Mouse (Mus musculus) CD4-positive helper T cell, adult 2 months (primary cell): ENCODE results near the gene Gabbr2.

Experiments
- DNase-seq: peaks from one replicate; pipeline ENCODE4 v3.0.0-alpha.2; 2012; ENCODE audit warnings: low read depth, missing footprints, low spot score

Gene Gabbr2

GRCm38 (mm10) chr4:46825846-46826529 is 165.7 kb downstream of the Gabbr2 start:
- DNase-seq = no peak

GRCm38 (mm10) chr4:46823738-46824137 is 167.9 kb downstream of the Gabbr2 start:
- no peak for DNase-seq

GRCm38 (mm10) chr4:46821709-46822108 is 170.0 kb downstream of the Gabbr2 start:
- DNase-seq = no peak

GRCm38 (mm10) chr4:46814954-46815353 is 176.7 kb downstream of the Gabbr2 start:
- DNase-seq = no peak

- DNase-seq = no peak
Measured at GRCm38 (mm10) chr4:46814236-46814635, 177.4 kb downstream of the Gabbr2 start.

GRCm38 (mm10) chr4:46811165-46811564 is 180.5 kb downstream of the Gabbr2 start:
- DNase-seq = no peak

- no peak for DNase-seq
Measured at GRCm38 (mm10) chr4:46806876-46807275, 184.8 kb downstream of the Gabbr2 start.

- DNase-seq = no peak
Measured at GRCm38 (mm10) chr4:46805910-46806309, 185.8 kb downstream of the Gabbr2 start.

- no peak for DNase-seq
Measured at GRCm38 (mm10) chr4:46802386-46802785, 189.3 kb downstream of the Gabbr2 start.

- no peak for DNase-seq
Measured at GRCm38 (mm10) chr4:46799904-46800303, 191.8 kb downstream of the Gabbr2 start.

- no peak for DNase-seq
Measured at GRCm38 (mm10) chr4:46795707-46796106, 196.0 kb downstream of the Gabbr2 start.

- DNase-seq = no peak
Measured at GRCm38 (mm10) chr4:46794583-46794982, 197.1 kb downstream of the Gabbr2 start.

GRCm38 (mm10) chr4:46792280-46793026 is 199.2 kb downstream of the Gabbr2 start:
- DNase-seq = no peak

- DNase-seq = no peak
Measured at GRCm38 (mm10) chr4:46791268-46791951, 200.3 kb downstream of the Gabbr2 start.

- no peak for DNase-seq
Measured at GRCm38 (mm10) chr4:46790609-46791267, 200.9 kb downstream of the Gabbr2 start.

GRCm38 (mm10) chr4:46784430-46785049 is 207.1 kb downstream of the Gabbr2 start:
- no peak for DNase-seq

GRCm38 (mm10) chr4:46781109-46781508 is 210.6 kb downstream of the Gabbr2 start:
- no peak for DNase-seq

GRCm38 (mm10) chr4:46775959-46776358 is 215.7 kb downstream of the Gabbr2 start:
- DNase-seq = no peak

GRCm38 (mm10) chr4:46774652-46775051 is 217.0 kb downstream of the Gabbr2 start:
- no peak for DNase-seq

GRCm38 (mm10) chr4:46773243-46773642 is 218.4 kb downstream of the Gabbr2 start:
- DNase-seq = no peak

GRCm38 (mm10) chr4:46772591-46772990 is 219.1 kb downstream of the Gabbr2 start:
- DNase-seq = no peak

GRCm38 (mm10) chr4:46771116-46771515 is 220.6 kb downstream of the Gabbr2 start:
- no peak for DNase-seq
